Mouse (Mus musculus): Measurements from ENCODE around the gene Gm9602.
"Not testable (repeated sequence)": the region's sequence is repeated elsewhere in the genome, so short reads cannot be mapped to it uniquely, and the experiment has no call there.

DNA sequence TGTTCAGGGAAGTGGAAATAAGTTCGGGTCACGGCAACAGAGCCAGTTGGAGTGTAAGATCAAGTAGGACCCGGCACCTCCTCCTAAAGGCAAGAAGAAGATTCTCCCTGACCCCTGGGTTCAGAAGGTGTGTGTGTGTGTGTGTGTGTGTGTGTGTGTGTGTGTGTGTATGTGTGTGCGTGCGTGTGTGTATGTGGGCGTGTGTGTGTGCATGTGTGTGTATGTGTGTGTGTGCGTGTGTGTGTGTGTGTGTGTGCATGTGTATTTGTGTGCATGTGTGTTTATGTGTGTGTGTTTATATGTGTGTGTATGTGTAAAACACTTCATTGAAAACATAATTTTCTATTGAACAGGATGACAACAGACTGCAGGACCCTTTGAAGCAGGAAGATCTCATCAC, 45.8 kb downstream of the Gm9602 start:
- TF ChIP-seq TBP (conservative IDR thresholded peaks at IDR 0.05; ENCODE audit: low read depth, low read length); ZNF384 (IDR thresholded peaks at IDR 0.05; ENCODE audit: low read depth, low read length); MAFK (IDR thresholded peaks at IDR 0.05; ENCODE audit: insufficient replicate concordance, low read length); KAT2A (IDR thresholded peaks at IDR 0.05; ENCODE audit: insufficient replicate concordance, low read length); BHLHE40 (IDR thresholded peaks at IDR 0.05; ENCODE audit: low read depth, low read length); RCOR1 (conservative IDR thresholded peaks at IDR 0.05; ENCODE audit: low read depth, low read length); POLR2A (IDR thresholded peaks at IDR 0.05; ENCODE audit: low read depth, low read length); CTCF (conservative IDR thresholded peaks at IDR 0.05 in 1 of 2, IDR thresholded peaks at IDR 0.05 in 1 of 2; ENCODE audit: low read depth in 2 of 2, low read length in 2 of 2); JUN (IDR thresholded peaks at IDR 0.05; ENCODE audit: insufficient read depth, low read depth, low read length): not testable (repeated sequence)

Measured in CH12.LX (cell line).